Mouse (Mus musculus) MEL (cell line): ENCODE results near the gene Snd1.
A peak's percentile ranks its signal among the peaks of the same experiment; 100 is the strongest.

Source experiments
- CHD2 ChIP-seq: IDR thresholded peaks from 2 replicates; pipeline ENCODE4 v1.6.1; 2011; ENCODE audit warnings: low read length, improper control_type of control experiment
- CTCF ChIP-seq, 3 experiments: IDR thresholded peaks in 2 of 3; conservative IDR thresholded peaks in 1 of 3; 2 replicates each; pipeline ENCODE4 v1.5.1; 2011 to 2012; ENCODE audit warnings: low read length in 3 of 3, low read depth in 2 of 3, mild to moderate bottlenecking in 2 of 3, improper control_type of control experiment in 1 of 3, inconsistent platforms in 1 of 3, mixed read lengths in 1 of 3, moderate library complexity in 1 of 3; ENCODE audit not compliant: control insufficient read depth in 1 of 3, insufficient read depth in 1 of 3, poor library complexity in 1 of 3, severe bottlenecking in 1 of 3
- E2F4 ChIP-seq: IDR thresholded peaks from 2 replicates; pipeline ENCODE4 v1.6.1; 2011; ENCODE audit warnings: low read depth, low read length, improper control_type of control experiment, borderline replicate concordance
- ELF1 ChIP-seq: IDR thresholded peaks from 2 replicates; pipeline ENCODE4 v1.6.1; 2014; ENCODE audit warnings: low read depth, mild to moderate bottlenecking, inconsistent platforms, low read length, improper control_type of control experiment, moderate library complexity
- EP300 ChIP-seq, 2 experiments: IDR thresholded peaks; 2 replicates each; pipeline ENCODE4 v1.6.1; 2011; ENCODE audit warnings: improper control_type of control experiment in 2 of 2, low read length in 2 of 2, low read depth in 1 of 2, mild to moderate bottlenecking in 1 of 2
- MAFK ChIP-seq: IDR thresholded peaks from 2 replicates; pipeline ENCODE4 v1.6.1; 2011; ENCODE audit warnings: low read depth, mild to moderate bottlenecking, low read length, improper control_type of control experiment, borderline replicate concordance
- POLR2A ChIP-seq, 2 experiments: IDR thresholded peaks; 2 replicates each; pipeline ENCODE4 v1.6.1; 2011 to 2012; ENCODE audit warnings: low read length in 2 of 2, mild to moderate bottlenecking in 2 of 2, control low read depth in 1 of 2, improper control_type of control experiment in 1 of 2, low read depth in 1 of 2, moderate library complexity in 1 of 2; ENCODE audit not compliant: control insufficient read depth in 1 of 2, insufficient read depth in 1 of 2, poor library complexity in 1 of 2
- RAD21 ChIP-seq: IDR thresholded peaks from 2 replicates; pipeline ENCODE4 v1.6.1; 2011; ENCODE audit warnings: mild to moderate bottlenecking, low read depth, low read length, improper control_type of control experiment
- SIN3A ChIP-seq: IDR thresholded peaks from 2 replicates; pipeline ENCODE4 v1.6.1; 2012; ENCODE audit warnings: low read length, improper control_type of control experiment, inconsistent platforms
- UBTF ChIP-seq: IDR thresholded peaks from 2 replicates; pipeline ENCODE4 v1.6.1; 2012; ENCODE audit warnings: low read depth, mild to moderate bottlenecking, inconsistent platforms, low read length, improper control_type of control experiment, moderate library complexity, borderline replicate concordance; ENCODE audit not compliant: insufficient read depth
- ZC3H11A ChIP-seq: IDR thresholded peaks from 2 replicates; pipeline ENCODE4 v1.6.1; 2012; ENCODE audit warnings: low read depth, mild to moderate bottlenecking, inconsistent platforms, low read length, improper control_type of control experiment

- TF ChIP-seq SIN3A (no peak), MAFK (no peak), CTCF (IDR thresholded peaks at IDR 0.05 in 2 of 3, conservative IDR thresholded peaks at IDR 0.05 in 1 of 3; ENCODE audit: control insufficient read depth in 1 of 3, insufficient read depth in 1 of 3, low read depth in 2 of 3, low read length in 3 of 3, poor library complexity in 1 of 3, severe bottlenecking in 1 of 3) (peak; percentile 11 to 60 (median 43); a peak in 4 of 6 replicates), ZC3H11A (no peak), RAD21 (peak; percentile 17), CHD2 (no peak), POLR2A (IDR thresholded peaks at IDR 0.05; ENCODE audit: control insufficient read depth in 1 of 2, insufficient read depth in 1 of 2, low read depth in 1 of 2, low read length in 2 of 2, poor library complexity in 1 of 2) (no peak), E2F4 (no peak), UBTF (no peak), ELF1 (no peak), EP300 (IDR thresholded peaks at IDR 0.05; ENCODE audit: low read depth in 1 of 2, low read length in 2 of 2) (no peak)
Measured at GRCm38 (mm10) chr6:28914981-28915380, 440.0 kb downstream of the Snd1 start.
